Mouse (Mus musculus) stomach, adult 2 months (tissue): ENCODE data around the gene Cdh11. TPM values are rescaled to one million over a fixed set of nuclear protein-coding genes. Genes with fewer than 3 reads are reported as not detected.

Experiments used
- polyA plus RNA-seq: library from polyadenylated mRNA; depleted of rRNA; stranded (reverse); fragments of >200 nt; gene quantifications from 2 replicates; pipeline ENCODE4 v1.2.3, GENCODE M21; 2012; rRNA removed

Cdh11 gene
- polyA plus RNA-seq: 2.6 and 3.1 TPM in 2 replicates

DNA sequence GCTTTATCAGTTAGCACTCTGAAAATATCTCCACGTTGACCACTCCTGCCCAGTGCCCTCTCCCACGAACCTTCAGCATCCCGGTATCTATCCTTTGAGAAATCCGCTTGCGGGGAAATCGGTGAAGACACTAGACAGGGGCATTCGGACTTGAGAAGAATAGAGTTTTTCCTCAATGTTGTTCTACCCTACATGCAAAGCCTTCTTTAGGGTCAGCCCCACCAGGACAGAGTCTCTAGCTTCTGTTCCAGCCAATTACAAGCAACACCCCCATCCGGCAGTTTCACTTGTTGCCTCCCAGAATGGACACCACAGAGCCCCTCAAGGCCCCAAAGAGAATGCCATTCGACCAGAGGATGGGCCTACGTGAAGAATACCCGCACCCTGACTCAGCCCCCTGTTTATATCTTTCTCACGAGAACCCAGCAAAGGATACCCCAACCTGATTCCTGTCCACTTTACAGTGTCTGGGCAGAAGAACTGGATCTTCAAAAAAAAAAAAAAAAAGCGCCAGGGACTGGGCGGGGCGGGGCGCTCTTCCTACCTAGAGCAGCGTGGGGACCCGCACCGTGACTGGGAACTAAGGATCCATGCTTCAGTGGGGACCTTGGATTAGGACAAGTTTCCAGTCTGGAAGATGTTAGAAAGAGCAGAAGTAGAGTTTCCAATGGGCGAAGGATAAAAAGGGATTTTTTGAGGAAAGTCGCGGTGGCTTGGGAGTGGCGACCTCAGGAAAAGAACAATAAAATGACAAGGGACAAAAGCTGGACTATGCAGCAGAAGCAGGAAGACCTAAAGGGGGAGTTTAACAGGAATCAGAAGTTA lies at the start of gene Cdh11:
TSS of gene Cdh11 (minus strand) at position 51 of the 825 bp plus-strand sequence.

